Mouse (Mus musculus) T-cell, adult 66 days (primary cell): ENCODE data around the gene Sephs2. TPM values are rescaled to one million over a fixed set of nuclear protein-coding genes. Genes with fewer than 3 reads are reported as not detected.

Source experiments
- total RNA-seq, 2 experiments: library from RNA; stranded (reverse); gene quantifications; 3 replicates in 1 of 2; 4 replicates in 1 of 2; pipeline ENCODE4 v1.2.4; 2023

The Sephs2 gene
- 10 to 100 TPM; 31.2 to 35.2 TPM for total RNA-seq

DNA sequence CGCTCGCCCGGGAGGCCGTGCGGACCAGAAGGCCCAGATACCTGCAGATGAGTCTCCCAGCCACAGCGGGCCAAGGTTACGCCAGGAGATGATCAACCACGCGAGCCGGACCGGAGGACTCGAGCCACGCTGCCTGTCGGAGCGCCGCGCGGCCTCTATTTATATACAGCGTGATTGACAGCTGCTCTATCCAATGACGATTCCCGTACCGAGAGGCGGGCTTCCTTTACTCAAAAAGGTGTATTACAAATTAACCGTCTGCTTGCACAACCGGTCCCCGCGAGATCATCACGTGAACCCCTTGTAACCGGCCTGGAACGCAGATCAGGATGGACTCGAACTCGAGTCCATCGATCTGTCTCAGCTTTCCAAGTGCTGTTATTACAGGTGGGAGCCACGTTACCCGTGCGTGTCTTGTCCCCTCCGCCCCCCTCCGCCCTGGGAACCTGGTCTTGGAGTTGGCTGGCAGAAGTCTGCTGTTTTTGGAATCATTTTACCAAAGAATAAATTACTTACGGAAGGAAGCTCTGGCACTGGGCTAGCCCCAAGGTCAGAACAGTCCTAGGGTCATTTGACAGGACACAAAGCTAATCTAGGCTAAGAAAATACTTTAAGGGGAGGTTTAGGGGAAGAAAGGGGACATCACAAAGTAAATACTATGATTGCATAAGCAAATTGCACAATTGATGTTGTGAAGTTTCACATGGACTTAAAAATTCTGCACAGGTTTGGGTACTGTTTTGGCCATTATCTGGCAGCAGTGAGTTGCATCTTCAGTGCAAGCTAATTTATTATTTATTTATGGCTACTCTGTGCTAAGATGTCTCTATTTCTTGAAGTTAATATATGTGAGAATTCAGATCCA lies at the start of gene Sephs2:
Gene Sephs2, minus strand, starts transcription at position 131 of the 865 bp plus-strand sequence.

DNA sequence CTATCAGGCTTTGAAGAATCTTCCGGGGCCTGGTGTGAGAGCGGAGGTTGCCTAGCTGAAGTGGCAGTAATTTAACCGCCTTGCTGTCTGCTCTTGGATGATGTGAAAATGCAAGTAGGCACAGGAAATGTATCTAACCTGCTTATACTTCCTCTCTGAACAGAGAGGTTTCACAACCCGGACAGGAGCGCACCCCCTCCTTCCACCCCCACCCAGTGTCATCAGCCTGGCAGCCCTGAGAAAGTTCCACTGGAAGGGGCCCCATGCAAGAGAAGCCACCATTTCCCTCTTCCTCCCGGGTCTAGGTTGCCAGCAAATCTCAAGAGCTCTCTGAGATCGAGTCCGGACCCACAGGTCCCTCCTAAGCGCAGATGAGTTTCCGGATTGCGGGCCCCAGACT lies 22.2 kb upstream of the Sephs2 start, which contains the start of gene Itgal:
Gene Itgal, plus strand, starts transcription at position 163 of the 400 bp plus-strand sequence.

DNA sequence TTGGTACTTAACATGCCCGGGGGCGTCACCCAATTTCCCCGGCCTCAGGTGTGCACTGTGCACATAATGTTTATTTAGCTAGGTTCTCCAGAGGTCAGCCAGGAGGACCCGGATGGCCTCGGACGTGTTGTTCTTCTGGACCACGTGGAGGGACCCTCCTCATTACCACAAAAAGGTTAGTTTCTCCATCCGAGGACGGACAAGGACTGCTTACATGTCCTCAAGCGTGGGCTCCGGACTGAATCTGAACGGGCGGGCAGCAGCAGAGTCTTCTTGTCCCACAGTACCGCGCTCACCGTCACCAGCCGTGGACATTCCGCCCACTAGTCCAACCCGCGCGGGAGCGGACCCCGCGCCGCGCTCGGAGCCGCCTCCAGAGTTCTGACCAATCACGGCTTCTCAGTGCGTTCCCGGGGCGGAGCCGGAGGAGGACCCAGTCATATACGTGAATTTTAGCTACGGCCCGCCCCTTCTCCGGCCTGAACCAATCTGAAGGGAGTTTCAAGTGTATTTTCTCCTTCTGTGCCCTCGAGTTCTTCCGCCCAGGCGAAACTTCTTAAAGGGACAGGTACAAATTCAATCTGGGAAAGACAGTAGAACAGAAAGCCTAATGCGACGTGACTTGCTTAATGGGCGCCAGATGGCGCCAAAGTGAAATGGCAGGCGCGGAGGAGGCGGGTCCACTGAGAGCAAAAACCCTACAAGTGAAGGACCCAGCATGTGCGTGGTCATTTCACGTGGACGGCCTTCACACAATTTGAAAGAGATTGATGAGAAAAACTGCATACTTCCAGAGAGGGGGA lies 13.3 kb downstream of the Sephs2 start, which contains the start of gene Dctpp1:
Gene Dctpp1, minus strand, starts transcription at position 401 of the 803 bp plus-strand sequence.

DNA sequence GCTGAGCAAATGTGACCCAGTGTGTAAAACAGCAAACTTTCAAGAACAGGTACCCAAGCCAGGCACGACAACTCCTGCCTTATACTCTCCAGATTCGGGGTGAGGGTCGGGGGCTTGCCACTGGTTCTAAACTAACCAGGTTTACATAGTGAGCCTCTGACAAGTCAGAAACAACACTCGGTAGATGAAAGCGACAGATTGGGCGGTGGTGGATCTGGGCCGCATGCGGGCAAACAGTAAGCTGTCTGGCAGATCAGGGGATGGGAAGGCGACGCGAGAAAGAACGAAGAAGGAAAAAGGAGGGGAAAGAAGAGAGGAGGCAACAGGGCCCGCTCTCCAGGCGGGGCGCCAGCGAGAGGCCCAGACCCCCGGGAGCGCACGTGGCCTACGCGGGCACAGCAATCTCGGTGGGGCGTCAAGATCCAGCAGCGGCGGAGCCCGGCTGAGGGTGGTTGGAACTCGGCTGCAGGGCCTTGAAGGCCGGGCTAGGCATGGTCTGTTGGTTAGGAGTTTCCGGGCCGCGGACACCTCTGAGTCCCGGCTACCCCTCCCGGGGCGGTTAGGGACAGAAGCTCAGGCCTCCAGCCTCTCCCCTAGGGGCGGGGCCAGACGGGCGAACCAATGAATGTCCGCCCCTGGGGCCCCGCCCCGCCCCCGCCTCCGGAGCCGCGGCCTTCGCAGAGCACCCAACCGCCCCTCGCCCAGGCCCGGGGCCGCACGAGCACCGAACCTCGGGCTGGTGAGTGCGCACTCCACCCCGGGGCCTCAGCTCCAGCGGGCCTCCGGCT lies 29.8 kb downstream of the Sephs2 start, which contains the start of gene Zfp771:
Gene Zfp771, plus strand, starts transcription at position 405 of the 788 bp plus-strand sequence.

DNA sequence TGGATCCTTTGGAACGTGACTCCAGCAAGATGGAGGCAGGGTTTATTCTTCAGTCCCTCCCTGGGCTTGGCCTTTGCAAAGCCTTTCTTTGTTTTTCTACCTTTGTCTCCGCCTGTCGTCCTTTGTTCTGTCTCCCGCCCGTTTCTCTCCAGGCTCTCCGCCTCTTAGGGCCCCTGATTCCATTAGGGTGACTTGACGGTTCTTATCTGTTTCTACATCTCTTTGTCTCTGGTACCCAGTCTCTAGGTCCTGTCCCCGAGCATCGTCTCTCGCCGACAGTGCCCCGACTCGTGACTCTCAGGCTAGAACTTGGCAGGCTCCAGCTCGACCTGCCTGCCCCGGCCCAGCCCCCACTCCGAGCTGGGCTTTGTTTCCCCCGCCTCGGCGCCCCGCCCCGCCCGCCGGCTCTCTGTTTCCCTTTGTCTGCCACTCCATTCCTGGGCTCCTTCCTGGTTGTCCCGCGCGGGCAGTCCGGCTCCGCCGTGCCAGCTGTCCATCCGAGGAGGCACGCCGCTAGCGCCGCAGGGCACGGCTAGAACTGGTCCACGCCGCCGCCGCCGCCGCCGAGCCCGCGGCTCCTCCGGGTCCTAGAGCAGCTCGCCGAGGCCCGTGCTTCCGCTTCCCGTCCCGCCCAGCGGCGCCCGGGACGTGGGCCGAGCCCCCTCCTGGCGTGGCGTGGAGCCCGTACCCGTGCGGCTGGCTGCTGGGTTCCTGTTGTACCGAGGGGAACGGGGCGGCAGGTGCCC lies 41.1 kb downstream of the Sephs2 start, which contains the start of the genes Zfp553 and Sept1:
Gene Zfp553, plus strand, starts transcription at position 440 of the 746 bp plus-strand sequence.
Gene Sept1, minus strand, starts transcription at position 509 of the 746 bp plus-strand sequence.

Other genes starting within 250 kb of the Sephs2 start
- gene Maz, start 247.0 kb downstream of the Sephs2 start, total RNA-seq = 100 to 1,000 TPM; 237 to 238 TPM
- gene Kif22, start 231.6 kb downstream of the Sephs2 start, total RNA-seq = 1 to 10 TPM; 3.6 to 4.8 TPM
- gene Zg16, start 186.7 kb downstream of the Sephs2 start, total RNA-seq = under 1 TPM in 1 of 2 experiments, not detected in 1; 0.82 TPM
- gene AI467606, start 182.7 kb downstream of the Sephs2 start, total RNA-seq = 10 to 100 TPM; 75.6 to 83.3 TPM
- 10 to 100 TPM; 39.1 to 46.5 TPM for gene Qprt, start 151.8 kb downstream of the Sephs2 start, total RNA-seq
- gene Spn, start 136.2 kb downstream of the Sephs2 start, total RNA-seq = 100 to 1,000 TPM; 266 to 304 TPM
- gene Cd2bp2, start 78.0 kb downstream of the Sephs2 start, total RNA-seq = 10 to 100 TPM; 70.4 to 77.9 TPM
- 10 to 100 TPM; 58.5 to 73.0 TPM for gene Tbc1d10b, start 65.6 kb downstream of the Sephs2 start, total RNA-seq
- gene Mylpf, start 65.2 kb downstream of the Sephs2 start, total RNA-seq = 10 to 100 TPM; 16.3 to 22.4 TPM
- gene Zfp553, start 41.0 kb downstream of the Sephs2 start, total RNA-seq = 10 to 100 TPM; 15.5 to 18.3 TPM
- gene Sept1, start 40.9 kb downstream of the Sephs2 start, total RNA-seq = 100 to 1,000 TPM; 694 to 706 TPM
- 10 to 100 TPM in 1 of 2 experiments, 1 to 10 TPM in 1; 8.1 to 10.4 TPM for gene Zfp771, start 29.8 kb downstream of the Sephs2 start, total RNA-seq
- 10 to 100 TPM; 13.0 to 21.1 TPM for gene Dctpp1, start 13.3 kb downstream of the Sephs2 start, total RNA-seq
- 100 to 1,000 TPM; 259 to 272 TPM for gene Itgal, start 22.2 kb upstream of the Sephs2 start, total RNA-seq
- gene Zfp768, start 71.5 kb upstream of the Sephs2 start, total RNA-seq = under 1 TPM; 0.47 to 0.50 TPM
- 10 to 100 TPM; 21.0 to 21.1 TPM for gene Zfp747, start 102.0 kb upstream of the Sephs2 start, total RNA-seq
- 1 to 10 TPM; 4.8 to 5.4 TPM for gene 9130019O22Rik, start 113.1 kb upstream of the Sephs2 start, total RNA-seq
- gene E430018J23Rik, start 119.6 kb upstream of the Sephs2 start, total RNA-seq = 10 to 100 TPM; 14.2 to 14.7 TPM
- gene Zfp764, start 132.8 kb upstream of the Sephs2 start, total RNA-seq = 10 to 100 TPM; 11.3 to 12.6 TPM
- 10 to 100 TPM; 14.8 to 15.7 TPM for gene Zfp688, start 148.0 kb upstream of the Sephs2 start, total RNA-seq
- gene Zfp689, start 175.1 kb upstream of the Sephs2 start, total RNA-seq = 1 to 10 TPM; 7.9 to 8.9 TPM
- 100 to 1,000 TPM; 132 to 142 TPM for gene Prr14, start 185.6 kb upstream of the Sephs2 start, total RNA-seq
- 100 to 1,000 TPM; 186 to 198 TPM for gene Fbrs, start 205.1 kb upstream of the Sephs2 start, total RNA-seq
- 100 to 1,000 TPM; 216 to 217 TPM for gene Srcap, start 237.9 kb upstream of the Sephs2 start, total RNA-seq
- 10 to 100 TPM; 46.2 to 57.0 TPM for gene Gm42715, start 245.5 kb upstream of the Sephs2 start, total RNA-seq